Mouse (Mus musculus): ENCODE results near the gene Frmpd1.

GRCm38 (mm10) chr4:45305536-45305935 is 120.9 kb downstream of the Frmpd1 start:
- TF ChIP-seq CTCF (IDR thresholded peaks at IDR 0.05; ENCODE audit: control insufficient read depth, insufficient read depth, insufficient replicate concordance, low read depth, low read length) = no peak
- TF ChIP-seq POLR2A (IDR thresholded peaks at IDR 0.05; ENCODE audit: control insufficient read depth, low read depth, low read length) = no peak
